Mouse (Mus musculus): Measurements from ENCODE around the gene Gm9903.
A peak's percentile ranks its signal among the peaks of the same experiment; 100 is the strongest.

Gene Gm9903

DNA sequence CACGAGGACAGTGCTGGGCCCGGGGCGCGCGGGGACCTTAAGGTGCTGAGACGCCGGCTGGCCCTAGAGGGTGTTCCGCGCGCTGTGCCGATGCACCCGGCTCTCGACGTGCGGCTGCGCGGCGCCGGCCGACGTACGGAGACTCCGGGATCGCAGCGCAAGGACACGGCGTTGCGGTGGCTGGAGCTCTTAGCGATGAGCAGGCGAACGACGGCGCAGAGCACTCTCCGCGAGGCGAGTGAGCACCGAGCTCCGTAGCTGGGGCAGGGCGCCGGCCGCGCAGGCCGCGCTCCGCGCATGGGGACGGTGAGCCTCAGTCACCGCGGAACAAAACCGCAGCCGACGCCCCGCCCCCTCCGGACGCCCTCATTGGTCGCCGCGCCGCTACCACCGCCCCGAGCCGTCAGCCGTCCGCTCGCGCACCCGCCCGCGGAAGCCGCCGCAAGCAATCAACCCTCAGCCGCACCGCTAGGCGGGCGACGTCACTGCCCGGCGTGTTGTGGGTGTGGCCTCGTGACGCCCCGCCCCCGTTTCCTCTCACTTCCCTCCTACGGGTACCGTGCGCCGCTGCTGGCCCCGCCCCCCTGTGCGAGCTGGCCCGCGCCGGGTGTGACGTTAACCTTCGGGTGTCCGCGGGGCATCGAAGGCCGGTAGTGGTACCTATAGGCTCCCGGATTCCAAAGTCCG is at the start of gene Gm9903, which contains the start of gene Fam53a:
TSS of gene Gm9903 (plus strand) at position 625 of the 687 bp plus-strand sequence.
TSS of gene Fam53a (minus strand) at position 335 of the 687 bp plus-strand sequence.
- DNase-seq (ENCODE audit: low spot score) = peak; percentile 99

DNA sequence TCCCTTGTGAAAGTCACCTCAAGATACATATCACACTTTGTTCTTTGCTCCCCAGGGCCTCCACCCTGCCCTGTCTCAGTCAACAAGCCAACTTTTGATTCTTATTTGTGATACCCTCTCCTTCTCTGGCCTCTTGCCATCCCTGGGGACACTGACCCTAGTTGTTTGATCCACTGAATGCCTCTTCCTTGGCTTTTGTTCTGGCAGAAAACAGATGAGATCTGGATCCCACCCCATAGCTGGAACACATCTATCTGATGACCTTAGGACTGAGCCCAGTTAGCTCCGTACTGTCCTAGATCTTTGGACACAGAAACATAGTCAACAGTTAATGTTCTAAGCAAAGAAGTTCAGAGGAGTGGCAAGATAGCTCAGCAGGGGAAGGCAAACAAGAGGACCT is 49.4 kb upstream of the Gm9903 start:
- no peak for DNase-seq (ENCODE audit: low spot score)

DNA sequence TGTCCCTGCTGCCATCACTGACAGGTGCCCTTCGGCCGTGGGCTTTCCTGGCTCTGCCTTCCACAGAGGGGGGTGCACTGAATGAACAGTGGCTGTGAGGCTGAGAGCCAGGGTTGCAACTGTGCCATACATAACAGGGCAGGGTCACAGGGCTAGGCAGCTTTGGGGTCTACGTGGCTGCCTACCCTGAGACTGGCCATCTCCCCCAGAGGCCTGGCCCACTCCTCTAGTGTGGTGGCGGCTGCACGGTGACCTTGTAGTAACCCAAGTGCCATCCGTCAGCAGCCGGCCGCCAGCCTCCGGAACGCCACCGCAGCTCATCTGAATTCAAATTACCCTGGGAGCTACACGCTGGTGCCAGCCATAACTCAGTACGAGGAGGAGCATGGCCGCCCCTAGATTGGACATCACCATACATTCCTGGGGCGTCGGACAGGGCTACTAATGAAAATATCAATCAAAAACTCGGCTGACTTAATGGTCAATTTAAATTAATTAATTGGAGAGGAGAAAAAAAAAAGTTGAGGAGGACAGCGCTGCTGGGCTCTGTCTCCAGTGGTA is 42.1 kb upstream of the Gm9903 start:
- DNase-seq (ENCODE audit: low spot score) = no peak

DNA sequence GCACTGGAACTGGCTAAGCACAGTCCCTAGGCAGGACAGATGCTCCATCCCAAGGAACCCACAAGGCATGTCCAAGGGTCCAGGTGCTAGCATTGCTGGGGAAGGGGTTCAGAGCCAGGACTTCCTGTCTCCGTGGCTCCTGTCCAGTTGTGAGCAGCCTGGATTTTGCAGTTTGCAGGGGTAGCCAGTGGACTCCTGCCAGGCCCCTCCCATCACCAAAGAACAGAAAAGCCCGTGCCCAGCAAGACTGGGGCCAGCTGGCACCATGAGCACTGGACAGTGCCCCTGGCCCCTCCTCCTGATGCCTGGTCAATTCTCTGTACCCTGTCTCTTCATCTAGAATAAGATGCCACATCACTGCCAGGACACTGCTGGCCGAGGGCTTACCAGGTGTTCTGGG is 41.7 kb upstream of the Gm9903 start:
- no peak for DNase-seq (ENCODE audit: low spot score)

DNA sequence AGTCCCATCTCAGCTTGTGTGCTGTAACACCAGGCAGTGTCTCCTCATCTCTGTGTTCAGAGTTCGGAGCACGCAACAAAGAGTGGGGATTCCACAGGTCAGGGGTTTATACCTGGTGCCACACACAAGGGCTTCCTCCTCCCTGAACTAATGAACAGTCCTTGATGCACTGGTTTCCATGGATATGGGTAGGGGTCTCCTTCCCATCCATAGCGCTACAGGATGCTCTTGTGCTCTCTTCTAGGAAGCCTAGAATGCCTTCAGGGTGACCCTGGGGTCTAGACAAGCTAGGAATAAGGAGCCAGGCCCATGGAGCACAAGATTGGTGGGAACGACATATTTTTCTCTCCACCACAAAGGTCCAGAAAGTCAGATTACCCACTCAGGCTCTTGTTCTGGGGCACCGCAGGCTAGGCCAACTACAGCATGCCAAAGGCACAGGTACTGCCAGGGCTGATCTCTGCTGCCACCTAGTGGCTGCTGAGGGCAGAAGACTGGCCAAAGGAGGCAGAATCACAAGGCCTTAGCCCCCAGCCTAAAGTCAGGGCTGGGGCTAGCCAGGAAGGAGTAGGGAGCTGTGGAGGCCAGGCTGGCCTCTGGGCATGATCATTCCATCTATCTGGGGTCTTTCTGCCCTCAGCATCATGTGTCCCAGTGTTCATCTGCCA is 40.4 kb upstream of the Gm9903 start:
- peak; percentile 89 for DNase-seq (ENCODE audit: low spot score)

DNA sequence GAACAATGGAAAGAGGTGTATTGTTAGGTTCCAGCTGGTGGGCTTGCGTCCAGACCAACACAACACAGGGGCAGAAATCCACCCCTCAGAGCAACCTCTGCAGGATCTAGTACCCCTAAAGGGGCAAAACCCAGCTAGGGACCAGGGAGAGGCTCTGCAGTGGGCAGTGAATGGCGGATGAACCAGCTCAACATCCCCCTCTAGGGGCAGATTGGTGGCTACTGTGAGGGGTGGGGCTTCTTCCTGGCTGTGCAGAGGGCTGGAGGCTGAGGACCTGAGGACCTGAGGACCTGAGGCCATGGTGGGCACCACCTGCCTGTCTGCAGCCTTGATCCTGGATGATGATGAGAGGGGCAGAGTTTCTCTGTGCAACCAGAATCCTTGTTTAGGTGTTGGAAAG is 36.1 kb upstream of the Gm9903 start:
- peak; percentile 53 for DNase-seq (ENCODE audit: low spot score)

DNA sequence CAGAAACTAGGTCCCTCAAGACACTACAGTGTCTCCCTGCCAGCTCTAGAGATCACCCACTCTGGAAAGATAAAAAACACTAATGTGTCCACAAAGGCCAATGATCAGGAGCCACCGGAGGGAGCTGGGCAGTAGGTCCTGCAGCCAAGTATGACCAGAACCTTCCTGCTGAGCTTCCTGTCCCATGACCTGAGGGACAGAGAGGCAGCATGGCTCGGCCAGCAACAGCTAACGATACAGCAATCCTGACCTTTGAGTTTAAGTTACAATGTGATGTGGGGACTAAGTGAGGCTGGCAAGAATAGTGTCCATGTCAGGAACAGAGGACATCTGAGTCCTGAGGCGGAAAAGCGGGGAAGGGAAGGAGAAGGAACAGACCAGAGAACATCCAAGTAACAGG is 24.4 kb upstream of the Gm9903 start:
- DNase-seq (ENCODE audit: low spot score) = no peak

DNA sequence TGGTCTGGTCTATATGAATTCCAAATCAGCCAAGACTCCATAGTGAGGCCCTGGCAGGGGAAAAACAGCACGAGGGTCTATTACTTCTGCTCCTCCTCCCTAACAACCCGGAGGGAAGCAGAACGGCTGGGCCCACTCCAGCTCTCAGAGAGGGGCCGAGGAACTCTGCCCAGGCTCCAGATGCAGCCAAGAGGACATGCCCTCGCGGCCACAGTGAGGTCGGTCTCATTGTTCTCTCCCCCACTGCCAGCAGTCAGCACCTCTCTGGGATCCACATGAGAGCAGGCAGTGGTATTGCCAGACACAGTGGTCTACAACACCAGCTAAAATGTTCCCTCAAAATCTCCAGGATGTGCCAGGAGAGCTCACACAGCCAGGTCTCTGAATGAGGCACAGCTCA is 23.1 kb upstream of the Gm9903 start:
- DNase-seq (ENCODE audit: low spot score) = no peak

DNA sequence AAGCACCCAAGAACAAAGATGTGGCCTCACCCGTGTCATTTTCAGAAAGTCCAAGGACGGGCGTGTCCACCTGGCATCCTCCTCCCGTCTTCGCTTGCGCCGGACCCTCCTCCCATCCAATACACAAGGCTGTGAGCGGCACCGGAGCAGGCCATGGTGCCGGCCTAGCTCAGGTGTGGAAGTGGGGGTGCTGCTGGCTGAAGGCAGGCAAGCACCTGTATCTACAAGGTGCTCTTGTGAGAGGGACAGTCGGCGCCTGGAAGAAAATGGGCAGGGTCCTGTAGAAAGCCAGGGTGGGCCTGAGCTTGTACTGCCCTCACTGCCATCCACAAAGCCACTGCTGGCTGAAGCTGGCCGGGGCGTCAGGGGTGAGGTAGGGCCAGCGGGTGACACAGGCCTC is 22.3 kb upstream of the Gm9903 start:
- DNase-seq (ENCODE audit: low spot score) = no peak

DNA sequence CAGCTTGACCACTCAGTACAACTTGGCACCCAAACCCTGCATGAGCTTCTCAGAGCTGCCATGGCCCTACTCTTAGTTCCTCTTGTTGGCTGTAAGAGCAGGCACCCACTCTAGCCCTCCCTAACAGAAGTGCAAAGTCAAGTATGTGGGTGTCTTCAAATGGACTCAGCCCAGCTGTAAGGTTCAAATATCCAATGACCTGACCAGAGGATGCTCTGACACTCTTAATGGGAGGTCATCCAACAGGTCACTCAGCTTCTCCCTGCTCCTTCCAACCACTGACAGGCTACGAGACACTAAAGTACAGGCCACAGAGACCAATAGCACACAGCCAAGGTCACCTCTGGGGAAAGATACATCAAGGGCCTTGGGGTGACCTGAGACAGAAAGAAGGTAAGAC is 20.5 kb upstream of the Gm9903 start:
- no peak for DNase-seq (ENCODE audit: low spot score)

DNA sequence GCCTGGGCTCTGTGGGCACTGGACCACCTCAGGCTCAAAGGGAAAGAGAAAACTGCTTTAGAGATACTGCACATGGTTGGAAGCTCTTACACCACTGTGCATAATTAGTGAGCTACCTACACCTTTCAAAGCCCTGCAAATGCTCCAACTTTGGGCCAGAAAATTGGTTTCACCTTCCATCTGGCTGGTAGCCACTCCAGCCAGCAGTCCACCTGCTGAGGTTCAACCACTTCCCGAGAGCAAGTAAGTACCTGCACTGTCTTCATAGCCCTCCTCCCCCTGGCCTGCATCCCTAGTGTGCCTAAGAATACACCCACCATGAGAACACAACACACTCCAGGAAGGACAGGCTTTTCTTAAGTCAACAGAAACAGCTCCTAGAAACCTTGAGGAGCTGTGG is 17.9 kb upstream of the Gm9903 start:
- no peak for DNase-seq (ENCODE audit: low spot score)

DNA sequence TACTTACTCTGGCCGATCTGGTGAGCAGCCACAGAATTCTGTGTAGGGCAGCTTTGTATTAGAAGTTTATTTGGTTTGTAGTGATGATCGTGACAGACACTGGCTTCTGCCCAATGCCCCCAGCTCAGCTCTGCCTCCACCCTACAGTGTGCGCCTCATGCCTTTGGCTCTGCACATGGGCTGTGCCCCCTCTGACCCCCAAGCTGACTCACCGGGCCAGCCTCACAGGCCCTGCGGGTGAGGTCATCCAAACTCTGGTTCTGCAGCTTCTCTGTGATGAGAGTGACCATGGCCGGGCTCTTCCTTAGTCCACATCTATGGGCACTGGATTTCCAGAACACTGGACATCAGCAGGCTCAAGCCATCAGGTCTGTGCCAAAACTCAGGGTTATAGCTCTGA is 15.3 kb upstream of the Gm9903 start:
- DNase-seq (ENCODE audit: low spot score) = no peak

DNA sequence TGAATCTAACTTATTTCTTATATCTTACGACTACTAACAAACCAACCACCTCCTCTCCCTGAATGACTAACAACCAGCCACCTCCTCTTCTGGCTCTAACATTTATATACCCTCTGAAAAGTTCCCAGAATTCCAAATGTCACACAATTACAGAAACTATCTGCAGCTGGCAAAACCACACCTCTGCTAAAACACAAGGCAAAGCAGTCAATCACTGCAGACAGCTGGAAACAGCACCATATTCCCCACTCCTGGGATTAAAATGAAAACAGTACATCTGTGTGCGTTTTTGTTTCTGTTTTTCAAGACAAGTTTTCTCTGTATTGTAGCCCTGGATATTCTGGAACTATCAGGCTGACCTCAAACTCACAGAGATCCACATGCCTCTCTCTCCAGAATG is 7.1 kb upstream of the Gm9903 start:
- no peak for DNase-seq (ENCODE audit: low spot score)

DNA sequence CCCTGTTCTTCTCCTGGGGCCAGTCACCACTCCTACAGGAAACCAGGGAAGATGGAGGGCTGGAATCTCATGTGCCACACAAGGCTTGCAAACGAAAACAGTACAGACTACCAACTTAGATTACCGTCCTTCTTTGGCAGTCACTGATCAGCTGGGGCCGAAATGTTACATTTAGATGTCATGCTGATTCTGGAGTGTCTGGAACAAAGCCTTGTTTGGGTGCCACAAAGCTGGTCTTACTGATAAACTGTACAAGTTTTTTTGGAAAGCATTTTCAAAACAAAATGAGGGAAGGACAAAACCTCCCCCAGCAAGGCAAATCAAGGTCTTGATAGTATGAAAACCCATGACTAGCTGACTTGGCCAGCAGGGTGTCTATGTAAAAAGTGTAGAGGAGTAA is 6.0 kb upstream of the Gm9903 start:
- no peak for DNase-seq (ENCODE audit: low spot score)

DNA sequence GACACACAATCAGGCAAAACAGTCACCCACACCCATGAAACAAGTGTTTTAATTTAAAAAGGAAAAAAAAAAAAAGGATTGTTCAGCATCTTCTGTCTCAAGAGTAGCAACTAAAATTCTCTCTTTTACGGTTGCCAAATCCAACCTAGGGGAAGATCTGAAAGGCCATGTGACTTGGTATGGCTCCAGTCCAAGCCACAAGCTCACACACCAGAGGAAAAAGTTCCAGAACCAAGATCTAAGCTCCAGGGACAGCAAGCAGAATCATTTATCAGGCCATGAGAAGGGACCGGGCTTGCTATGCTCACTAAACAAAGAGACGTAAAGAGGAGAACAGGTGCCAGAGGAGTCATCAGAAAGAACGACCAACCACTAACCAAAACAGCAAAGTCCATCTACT is 1.8 kb upstream of the Gm9903 start:
- DNase-seq (ENCODE audit: low spot score) = no peak

DNA sequence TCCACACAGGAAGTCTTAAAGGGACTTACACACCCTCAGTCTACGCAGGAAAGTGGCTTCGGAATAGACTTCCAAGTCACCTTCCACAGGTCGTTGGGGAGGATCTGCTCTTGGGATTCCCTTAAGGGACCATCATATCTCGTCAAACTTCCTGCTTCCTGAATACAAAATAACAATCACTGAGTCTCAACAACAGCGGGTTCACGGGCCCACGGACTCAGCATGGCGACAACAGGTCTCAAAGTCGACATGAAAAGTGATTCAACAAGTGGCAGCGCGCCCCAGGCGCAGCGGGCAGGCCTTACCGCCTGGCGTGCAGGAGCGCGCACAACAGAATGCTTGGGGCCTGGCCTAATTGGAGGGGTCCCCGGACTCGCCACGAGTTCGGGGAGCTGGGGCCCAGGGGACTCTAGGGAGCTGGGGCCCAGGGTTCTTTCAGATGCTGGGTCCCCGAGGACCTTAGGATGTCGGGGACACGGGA is 865 bp upstream of the Gm9903 start:
- peak; percentile 70 for DNase-seq (ENCODE audit: low spot score)

DNA sequence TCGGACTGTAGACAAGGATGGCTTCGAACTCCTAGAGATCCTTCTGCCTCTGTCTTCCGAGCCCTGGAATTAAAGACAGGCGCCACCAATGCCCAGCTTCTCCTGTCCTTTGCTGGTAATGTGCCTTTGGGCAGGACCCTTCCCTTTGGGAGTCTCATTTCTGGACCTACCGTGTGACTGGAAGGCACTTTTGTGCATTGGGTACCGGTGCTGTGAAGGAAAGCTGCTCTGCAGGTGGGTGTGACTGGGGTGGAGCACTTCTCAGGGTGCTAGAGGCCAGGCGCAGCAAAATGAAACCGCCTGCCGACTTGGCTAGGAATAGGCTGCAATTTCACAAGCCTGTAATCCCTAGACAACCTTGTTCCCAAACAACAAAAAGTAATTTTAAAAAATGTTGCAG is 336 bp downstream of the Gm9903 start:
- no peak for DNase-seq (ENCODE audit: low spot score)

DNA sequence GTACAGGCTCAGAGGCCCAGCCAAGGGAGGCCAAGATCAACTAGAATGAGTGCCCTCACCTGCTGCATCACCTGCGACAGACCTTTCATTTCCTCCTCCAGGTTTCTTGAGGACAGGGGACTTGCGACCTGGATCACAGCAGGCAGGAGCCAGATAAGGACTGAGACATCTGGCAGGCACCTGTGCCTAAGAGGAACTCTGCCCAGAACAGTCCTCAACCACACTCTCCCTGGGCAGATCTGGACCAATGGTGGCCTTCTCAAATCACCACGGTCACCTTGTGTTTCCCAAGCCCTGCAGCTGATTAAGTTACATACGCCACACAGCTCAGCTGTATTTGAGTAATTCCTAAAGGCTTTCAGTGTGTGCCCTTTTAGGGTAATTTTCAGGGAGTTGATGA is 890 bp downstream of the Gm9903 start:
- DNase-seq (ENCODE audit: low spot score) = no peak

DNA sequence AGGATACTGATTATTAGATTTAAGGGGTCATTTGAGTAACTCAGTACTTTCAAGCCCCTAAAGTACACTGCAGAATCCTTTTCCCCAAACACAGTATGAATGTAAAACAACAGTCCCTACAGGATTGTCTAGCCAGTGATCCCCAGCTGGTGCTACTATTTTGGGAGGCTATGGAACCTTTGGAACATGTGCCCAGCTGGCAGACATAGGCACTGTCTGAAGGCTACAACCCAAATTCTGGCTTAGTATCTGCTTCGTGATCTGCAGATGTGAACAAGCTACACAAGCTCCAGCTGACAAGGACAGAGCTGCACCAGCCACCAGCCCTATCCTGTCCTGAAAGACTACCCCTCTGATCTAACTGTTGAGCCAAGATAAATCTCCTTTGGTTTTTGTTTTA is 2.8 kb downstream of the Gm9903 start:
- no peak for DNase-seq (ENCODE audit: low spot score)

DNA sequence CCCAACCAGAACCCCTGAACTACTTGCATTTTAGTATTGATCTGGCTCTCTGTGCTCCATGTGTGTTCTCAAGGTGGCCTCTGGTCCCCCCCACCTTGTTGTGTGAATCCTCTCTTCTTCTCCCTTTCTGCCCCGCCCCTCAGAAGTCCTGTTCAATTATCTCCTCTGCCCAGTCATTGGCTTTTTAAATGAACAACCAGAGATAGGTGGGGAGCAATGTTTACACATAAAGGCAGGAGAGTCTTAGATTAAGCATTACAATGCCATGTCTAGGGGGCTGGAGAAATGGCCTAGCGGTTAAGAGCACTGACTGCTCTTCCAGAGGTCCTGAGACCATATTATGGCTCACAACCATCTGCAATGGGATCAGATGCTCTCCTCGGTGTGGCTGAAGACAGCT is 5.6 kb downstream of the Gm9903 start:
- DNase-seq (ENCODE audit: low spot score) = no peak

DNA sequence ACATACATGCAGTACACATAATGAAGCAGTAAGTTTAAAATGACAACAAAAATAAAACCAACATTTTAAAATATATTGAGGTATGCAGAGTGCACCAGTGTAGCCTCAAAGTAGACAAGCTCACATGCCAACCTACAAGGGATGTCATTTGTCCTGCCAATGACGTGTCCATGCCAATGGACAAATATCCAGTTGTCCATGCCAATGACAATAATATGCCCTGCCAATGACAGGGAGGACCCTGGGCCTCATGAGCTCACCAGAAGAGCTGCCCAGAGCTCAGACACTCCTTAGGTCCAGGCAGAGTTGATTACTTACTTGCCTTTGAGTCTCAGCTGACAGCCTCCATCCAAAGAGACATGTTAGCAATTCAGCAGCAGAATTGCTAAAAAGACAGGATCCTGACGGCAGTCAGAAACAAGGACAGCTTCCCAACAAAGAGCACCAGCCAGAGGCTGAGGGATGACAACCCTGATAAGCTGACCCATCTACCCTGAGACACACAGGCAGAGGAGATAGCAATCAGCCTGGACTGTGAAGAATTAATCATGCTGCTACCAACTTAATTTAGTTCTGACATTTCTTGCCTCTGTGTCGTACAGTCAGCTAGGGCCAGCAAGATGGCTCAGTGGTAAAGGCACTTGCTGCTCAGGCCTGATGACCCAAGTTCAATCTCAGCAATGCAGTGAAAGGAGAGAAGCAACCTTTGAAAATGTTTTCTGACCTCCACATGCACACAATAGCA is 8.1 kb downstream of the Gm9903 start:
- no peak for DNase-seq (ENCODE audit: low spot score)

DNA sequence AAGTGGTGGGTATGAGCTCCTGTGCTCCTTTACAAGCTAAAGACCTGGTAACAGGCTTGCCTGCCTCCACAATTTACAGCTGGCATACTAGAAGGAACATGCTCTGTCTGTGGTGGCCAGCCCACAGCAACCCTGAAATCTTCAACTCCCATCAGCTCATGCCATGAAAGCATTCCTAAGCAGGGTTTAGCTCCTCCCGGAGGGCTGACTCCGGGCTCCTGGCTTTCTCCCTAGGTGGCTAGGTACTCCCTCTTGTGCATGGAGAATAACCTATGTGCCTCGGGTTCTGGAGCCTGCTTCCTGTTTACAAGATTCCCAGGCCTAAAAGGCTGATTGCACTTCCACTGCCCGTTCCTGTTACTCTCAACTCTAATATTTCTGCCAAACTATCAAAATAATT is 9.1 kb downstream of the Gm9903 start:
- no peak for DNase-seq (ENCODE audit: low spot score)

DNA sequence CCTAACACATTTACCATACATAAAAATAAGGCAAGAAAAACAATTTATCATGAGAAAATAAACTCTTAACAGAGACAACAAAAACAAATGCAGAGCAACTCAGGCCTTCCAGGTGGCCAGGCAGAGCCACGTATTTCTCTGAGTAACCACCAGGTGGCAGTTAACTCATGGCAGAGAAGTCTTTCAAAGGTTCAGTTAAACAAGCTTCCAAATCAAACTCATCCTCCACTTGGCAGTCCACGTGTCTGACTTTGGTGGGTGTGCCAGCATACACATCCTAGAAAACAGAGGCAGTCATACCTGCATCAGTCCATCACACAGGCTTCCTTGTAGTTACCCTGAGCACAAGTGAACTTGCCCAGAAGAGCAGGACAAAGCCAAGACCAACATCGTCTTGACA is 10.9 kb downstream of the Gm9903 start:
- peak; percentile 64 for DNase-seq (ENCODE audit: low spot score)

Data from embryo, embryonic 10 days (tissue).